Mouse (Mus musculus) G1E (cell line): Measurements from ENCODE around the gene Cmya5. TPM values are rescaled to one million over a fixed set of nuclear protein-coding genes. Genes with fewer than 3 reads are reported as not detected.

ENCODE experiments used
- ATAC-seq: 2 replicates; pipeline ENCODE4 v1.8.0; 2016; ENCODE audit warnings: mild to moderate bottlenecking; ENCODE audit not compliant: insufficient number of reproducible peaks, poor library complexity, low FRiP score, severe bottlenecking; ENCODE audit errors: extremely low read depth
- DNase-seq: peaks from one replicate; pipeline ENCODE4 v3.0.0; 2012; ENCODE audit warnings: low spot score
- H3K27me3 ChIP-seq: 2 replicates; pipeline ENCODE4 v1.6.1; 2012; ENCODE audit warnings: mild to moderate bottlenecking, low read length, inconsistent platforms; ENCODE audit not compliant: insufficient read depth
- H3K36me3 ChIP-seq: replicated peaks from 2 replicates; pipeline ENCODE3; 2012; ENCODE audit warnings: mild to moderate bottlenecking, inconsistent platforms
- H3K4me1 ChIP-seq: 2 replicates; pipeline ENCODE4 v1.6.1; 2012; ENCODE audit warnings: low read depth, low read length, inconsistent platforms, mixed read lengths; ENCODE audit not compliant: insufficient read depth
- H3K4me3 ChIP-seq: 2 replicates; pipeline ENCODE4 v1.5.1; 2012; ENCODE audit warnings: low read depth, mild to moderate bottlenecking, inconsistent platforms, low read length, moderate library complexity, mixed read lengths
- H3K9me3 ChIP-seq: replicated peaks from 2 replicates; pipeline ENCODE4 v1.6.1; 2012; ENCODE audit warnings: inconsistent platforms
- CTCF ChIP-seq: IDR thresholded peaks from 2 replicates; pipeline ENCODE4 v1.5.1; 2012; ENCODE audit warnings: low read depth, low read length, inconsistent platforms, mixed read lengths
- GATA1 ChIP-seq: IDR thresholded peaks from 2 replicates; pipeline ENCODE4 v1.6.1; 2012; ENCODE audit warnings: borderline replicate concordance, low read length, inconsistent platforms, mixed read lengths
- GATA2 ChIP-seq: IDR thresholded peaks from 2 replicates; pipeline ENCODE4 v1.6.1; 2012; ENCODE audit warnings: low read depth, low read length, inconsistent platforms, borderline replicate concordance
- POLR2AphosphoS5 ChIP-seq: IDR thresholded peaks from 2 replicates; pipeline ENCODE4 v1.6.1; 2012; ENCODE audit warnings: low read depth, low read length, inconsistent platforms; ENCODE audit not compliant: insufficient replicate concordance
- TAL1 ChIP-seq: conservative IDR thresholded peaks from 2 replicates; pipeline ENCODE4 v1.6.1; 2012; ENCODE audit warnings: low read depth, low read length, inconsistent platforms, mixed read lengths
- polyA plus RNA-seq: library from polyadenylated mRNA; stranded (reverse); fragments of >175 nt; gene quantifications from 2 replicates; pipeline ENCODE4 v1.2.3, GENCODE M21; 2012
- total RNA-seq, 2 experiments: library from RNA; stranded (forward) in 1 of 2; stranded (reverse) in 1 of 2; fragments of 200-1000 nt in 1 of 2; fragments of >200 nt in 1 of 2; fragmentation: Nextera tagmentation in 1 of 2; gene quantifications; 2 replicates each; pipeline ENCODE4 v1.2.3; 2014 to 2017

Gene Cmya5
- total and polyA plus RNA-seq, 3 experiments, result 0.11 TPM; not detected in 2

DNA sequence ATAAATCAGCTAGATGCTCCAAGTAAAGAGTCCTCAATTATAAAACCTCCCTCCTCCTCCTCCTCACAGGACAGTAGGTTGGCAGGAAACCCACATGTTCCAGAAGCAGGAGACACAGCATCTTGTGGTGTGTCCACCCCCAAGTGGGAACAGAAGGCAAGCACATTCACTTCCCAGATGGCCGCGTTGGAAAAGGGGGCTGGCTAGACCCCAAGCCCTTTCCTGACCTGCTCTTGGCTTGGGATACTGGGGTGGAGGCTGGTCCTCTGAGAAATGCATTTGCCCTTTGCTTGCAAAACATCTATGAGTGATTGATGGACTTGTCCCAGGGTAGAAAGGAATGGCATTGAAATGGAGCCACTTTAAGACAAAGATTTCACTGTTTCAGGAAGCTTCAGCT lies 142.1 kb downstream of the Cmya5 start:
- DNase-seq (no peak), ATAC-seq (no peak)
- no peaks in the 10 kb centered on the region for H3K36me3 ChIP-seq
- peaks cover 20% of the 10 kb centered on the region for H3K27me3 ChIP-seq
- no peaks in the 10 kb centered on the region for H3K4me1 ChIP-seq
- no peaks in the 10 kb centered on the region for H3K9me3 ChIP-seq
- H3K4me3 ChIP-seq, result no peak overlapping the region
- TF ChIP-seq GATA2 (no peak), CTCF (no peak), POLR2AphosphoS5 (no peak), TAL1 (no peak), GATA1 (no peak)

DNA sequence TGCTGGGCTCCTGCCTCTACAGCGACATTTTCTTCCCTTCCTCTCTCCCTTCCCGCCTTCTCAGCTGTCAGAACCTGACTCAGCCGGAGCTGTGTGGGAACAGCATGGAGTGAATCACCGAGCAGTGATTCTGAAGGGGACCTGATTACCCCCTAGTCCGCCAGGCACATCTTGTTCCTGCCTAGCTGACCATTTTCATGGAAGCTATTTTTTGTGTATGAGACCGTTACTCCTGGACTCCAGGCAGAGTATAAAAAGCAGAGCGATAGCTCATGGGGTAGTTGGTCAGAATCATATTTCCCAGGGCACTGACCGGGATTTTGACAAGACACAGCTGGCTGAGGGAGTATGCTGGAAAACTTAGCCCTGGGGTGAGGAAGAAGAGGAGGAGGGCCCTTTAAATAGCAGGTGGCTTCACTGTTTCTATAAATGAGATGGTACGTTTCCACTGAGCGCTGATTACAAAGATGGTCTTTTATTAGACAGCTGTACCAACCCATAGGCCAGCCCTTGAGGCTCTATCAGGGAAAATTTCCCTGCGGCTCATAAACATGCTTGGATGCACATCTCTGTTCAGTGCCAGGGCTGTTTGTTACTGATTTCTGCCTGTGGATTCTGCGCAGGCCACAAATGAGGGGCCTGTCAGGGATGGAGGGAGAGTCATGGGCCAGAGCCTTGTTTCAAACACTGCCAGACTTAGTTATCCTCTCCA lies 143.7 kb downstream of the Cmya5 start:
- Histone ChIP-seq H3K4me1 (no peaks in the 10 kb centered on the region), H3K36me3 (no peaks in the 10 kb centered on the region), H3K4me3 (no peak overlapping the region), H3K9me3 (no peaks in the 10 kb centered on the region), H3K27me3 (peaks cover 20% of the 10 kb centered on the region)
- DNase-seq, result no peak
- TF ChIP-seq GATA1, result no peak
- TF ChIP-seq CTCF, result no peak
- no peak for TF ChIP-seq GATA2
- TF ChIP-seq TAL1, result no peak
- no peak for TF ChIP-seq POLR2AphosphoS5
- ATAC-seq, result no peak

DNA sequence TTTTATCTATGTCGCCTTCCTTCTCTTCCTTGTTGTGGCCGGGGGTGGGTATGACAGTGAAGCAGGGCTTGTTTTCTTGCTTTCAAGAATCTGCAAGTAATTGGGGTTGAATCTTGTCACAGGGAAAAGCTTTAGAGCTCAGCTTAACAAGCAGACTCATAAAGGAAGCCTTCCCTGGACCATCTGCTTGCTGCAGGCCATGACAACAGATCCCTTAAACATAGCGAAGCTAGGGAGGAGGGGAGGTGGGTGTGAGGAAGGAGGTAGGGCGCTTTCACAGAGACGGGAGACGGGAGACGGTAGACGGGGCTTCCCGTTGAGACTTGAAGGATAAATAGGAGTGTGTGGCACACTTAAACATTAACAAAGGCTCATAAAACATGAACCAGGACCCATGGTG lies 144.7 kb downstream of the Cmya5 start:
- ATAC-seq (no peak), DNase-seq (no peak)
- Histone ChIP-seq H3K4me3 (no peak overlapping the region), H3K4me1 (no peaks in the 10 kb centered on the region), H3K36me3 (no peaks in the 10 kb centered on the region), H3K27me3 (peaks cover 20% of the 10 kb centered on the region), H3K9me3 (no peaks in the 10 kb centered on the region)
- TF ChIP-seq CTCF (no peak), GATA1 (no peak), GATA2 (no peak), TAL1 (no peak), POLR2AphosphoS5 (no peak)

DNA sequence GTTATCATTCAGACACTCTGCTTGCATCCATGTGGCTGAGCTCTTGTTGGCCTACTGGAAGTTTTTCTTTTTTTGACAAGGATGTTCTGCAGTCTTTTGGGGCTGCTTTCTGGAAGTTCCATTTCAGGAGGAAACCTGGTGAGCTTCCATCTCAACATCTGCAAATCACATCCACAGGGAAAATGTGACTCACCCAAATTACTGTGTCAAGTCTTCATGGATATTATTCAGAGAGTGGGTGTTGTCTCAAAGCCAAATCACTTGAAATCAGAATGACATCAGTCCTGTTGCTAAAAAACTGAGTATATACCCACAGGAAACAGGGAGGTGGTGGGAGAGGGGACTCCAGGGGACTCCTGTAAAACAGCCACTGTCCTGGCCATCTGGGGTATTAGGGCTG lies 149.8 kb downstream of the Cmya5 start:
- Histone ChIP-seq H3K36me3 (no peaks in the 10 kb centered on the region), H3K27me3 (peaks cover 3% of the 10 kb centered on the region; the same call in 1 of the 2 replicates), H3K4me1 (no peaks in the 10 kb centered on the region), H3K9me3 (no peaks in the 10 kb centered on the region), H3K4me3 (no peak overlapping the region)
- ATAC-seq, result no peak
- no peak for TF ChIP-seq POLR2AphosphoS5
- no peak for TF ChIP-seq GATA2
- TF ChIP-seq CTCF, result no peak
- no peak for TF ChIP-seq TAL1
- no peak for TF ChIP-seq GATA1
- no peak for DNase-seq

DNA sequence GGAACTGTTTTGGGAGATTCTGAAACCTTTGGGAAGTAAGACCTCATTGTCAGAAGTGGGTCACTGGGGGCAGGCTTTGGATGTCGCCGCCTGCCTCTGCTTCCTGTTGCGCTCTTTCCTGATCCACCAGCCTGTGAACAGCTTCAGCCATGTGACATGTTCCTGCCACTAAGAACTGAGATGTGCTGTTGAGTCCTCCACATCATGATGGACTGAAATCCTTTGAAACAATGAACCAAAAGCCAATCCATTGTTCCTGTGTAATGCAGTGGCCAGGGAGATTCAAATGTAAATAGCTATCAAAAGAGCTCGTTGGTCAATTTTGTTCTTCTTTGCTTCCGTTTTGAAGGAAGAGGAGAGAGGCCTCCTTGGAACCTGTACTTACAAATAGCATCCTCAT lies 151.7 kb downstream of the Cmya5 start:
- H3K9me3 ChIP-seq, result no peaks in the 10 kb centered on the region
- no peak overlapping the region for H3K4me3 ChIP-seq
- TF ChIP-seq GATA2 (no peak), POLR2AphosphoS5 (no peak), GATA1 (no peak), CTCF (no peak), TAL1 (no peak)
- DNase-seq (no peak), ATAC-seq (no peak)
- peaks cover 4% of the 10 kb centered on the region; the same call in 1 of the 2 replicates for H3K27me3 ChIP-seq
- no peaks in the 10 kb centered on the region for H3K36me3 ChIP-seq
- no peaks in the 10 kb centered on the region for H3K4me1 ChIP-seq

Other genes with a start within 250 kb of the Cmya5 start
- gene Tent2, start 47.7 kb upstream of the Cmya5 start, total RNA-seq (2014; fragmentation: Nextera tagmentation), result 192 and 241 TPM in 2 replicates
- gene Tent2, start 47.7 kb upstream of the Cmya5 start, total RNA-seq (2017), result 54.6 and 56.9 TPM in 2 replicates
- 33.5 and 35.8 TPM in 2 replicates for gene Tent2, start 47.7 kb upstream of the Cmya5 start, polyA plus RNA-seq
- gene Homer1, start 154.9 kb upstream of the Cmya5 start, total RNA-seq (2014; fragmentation: Nextera tagmentation), result 20.9 and 24.5 TPM in 2 replicates
- gene Homer1, start 154.9 kb upstream of the Cmya5 start, total RNA-seq (2017), result 27.4 and 30.4 TPM in 2 replicates
- 5.3 and 6.1 TPM in 2 replicates for gene Homer1, start 154.9 kb upstream of the Cmya5 start, polyA plus RNA-seq